Mouse (Mus musculus) midbrain, embryonic 13.5 days (tissue): Measurements from ENCODE around the gene Cnot6l. TPM values are rescaled to one million over a fixed set of nuclear protein-coding genes. Genes with fewer than 3 reads are reported as not detected.

Experiments used
- ATAC-seq: fragments of 200-750 bp; cut with Nextera tagmentation; 2 replicates; pipeline ENCODE4 v1.8.0; 2017; ENCODE audit warnings: mild to moderate bottlenecking, moderate TSS enrichment, moderate library complexity
- H3K27ac ChIP-seq: fragments of 300-500 bp; sonication (generic); 2 replicates; pipeline ENCODE4 v1.5.1; 2015; ENCODE audit warnings: inconsistent platforms, mild to moderate bottlenecking, moderate library complexity
- H3K27me3 ChIP-seq: fragments of 300-500 bp; sonication (generic); 2 replicates; pipeline ENCODE4 v1.6.1; 2015; ENCODE audit warnings: mild to moderate bottlenecking, inconsistent platforms
- H3K36me3 ChIP-seq: fragments of 300-500 bp; sonication (generic); 2 replicates; pipeline ENCODE4 v1.6.1; 2015; ENCODE audit warnings: mild to moderate bottlenecking, inconsistent platforms
- H3K4me1 ChIP-seq: fragments of 300-500 bp; sonication (generic); replicated peaks from 2 replicates; pipeline ENCODE4 v1.6.1; 2015; ENCODE audit warnings: inconsistent platforms
- H3K4me2 ChIP-seq: fragments of 300-500 bp; sonication (generic); replicated peaks from 2 replicates; pipeline ENCODE4 v1.6.1; 2015; ENCODE audit warnings: moderate library complexity, mild to moderate bottlenecking, inconsistent platforms
- H3K4me3 ChIP-seq: fragments of 300-500 bp; sonication (generic); replicated peaks from 2 replicates; pipeline ENCODE4 v1.5.1; 2015; ENCODE audit warnings: mild to moderate bottlenecking, inconsistent platforms
- H3K9ac ChIP-seq: fragments of 300-500 bp; sonication (generic); replicated peaks from 2 replicates; pipeline ENCODE4 v1.6.1; 2015; ENCODE audit warnings: mild to moderate bottlenecking, inconsistent platforms
- H3K9me3 ChIP-seq: fragments of 300-500 bp; sonication (generic); 2 replicates; pipeline ENCODE4 v1.6.1; 2016; ENCODE audit warnings: mild to moderate bottlenecking, inconsistent platforms
- WGBS: fragments of 180-500 bp; shearing (Covaris S2); methylation state at CpG from one replicate; pipeline ENCODE4 v1.1.7; 2015; 5-methylcytosine and 5-hydroxymethylcytosine counted together
- polyA plus RNA-seq: library from polyadenylated mRNA; unstranded; fragments of >200 nt; fragmentation: Nextera tagmentation; extraction: Ambion mirVana; gene quantifications from 2 replicates; pipeline ENCODE4 v1.2.1, GENCODE M21; 2015

The Cnot6l gene
- polyA plus RNA-seq, 1 experiment from 2014 or later, result 13.4 TPM

DNA sequence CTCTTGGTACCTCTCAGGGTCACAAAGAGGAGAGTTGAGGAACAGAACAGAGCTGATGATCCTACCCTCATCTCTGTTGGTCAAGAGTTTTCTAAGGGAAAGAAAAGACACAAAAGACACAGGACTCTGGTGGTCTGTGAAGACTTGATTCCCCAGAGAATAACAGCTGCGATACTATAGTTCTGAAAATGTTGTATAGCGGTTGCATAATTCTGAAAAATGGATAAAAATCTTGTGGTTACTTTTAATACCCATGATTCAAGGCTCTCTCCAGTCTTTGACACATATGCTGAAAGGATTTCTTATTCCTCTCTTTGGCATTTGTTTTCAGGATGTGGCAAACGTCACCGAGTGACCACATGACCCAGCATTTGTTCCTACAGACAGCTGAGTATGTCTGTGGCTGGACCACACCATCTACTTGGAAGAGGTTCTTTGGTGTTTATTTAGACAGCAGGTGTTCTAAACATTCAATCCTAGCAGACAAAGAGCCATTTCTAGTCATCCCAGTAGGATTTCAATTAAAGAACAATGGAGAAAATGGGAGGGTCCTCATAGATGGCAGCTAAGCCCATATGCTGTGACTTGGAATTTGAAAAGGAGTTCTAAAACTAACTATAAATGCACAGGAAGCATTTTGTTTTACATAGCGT, 124.7 kb downstream of the Cnot6l start:
- Histone ChIP-seq H3K9ac (no peak overlapping the region), H3K27me3 (no peaks in the 10 kb centered on the region), H3K27ac (no peak overlapping the region), H3K9me3 (no peaks in the 10 kb centered on the region), H3K4me1 (0 out of 2 replicates have a peak, but pooled peaks cover 4% of the 10 kb centered on the region), H3K4me3 (no peak overlapping the region), H3K4me2 (no peak overlapping the region), H3K36me3 (no peaks in the 10 kb centered on the region)
- 69% methylated on average over 5 of the region's 5 CpGs for WGBS
- ATAC-seq, result no peak

DNA sequence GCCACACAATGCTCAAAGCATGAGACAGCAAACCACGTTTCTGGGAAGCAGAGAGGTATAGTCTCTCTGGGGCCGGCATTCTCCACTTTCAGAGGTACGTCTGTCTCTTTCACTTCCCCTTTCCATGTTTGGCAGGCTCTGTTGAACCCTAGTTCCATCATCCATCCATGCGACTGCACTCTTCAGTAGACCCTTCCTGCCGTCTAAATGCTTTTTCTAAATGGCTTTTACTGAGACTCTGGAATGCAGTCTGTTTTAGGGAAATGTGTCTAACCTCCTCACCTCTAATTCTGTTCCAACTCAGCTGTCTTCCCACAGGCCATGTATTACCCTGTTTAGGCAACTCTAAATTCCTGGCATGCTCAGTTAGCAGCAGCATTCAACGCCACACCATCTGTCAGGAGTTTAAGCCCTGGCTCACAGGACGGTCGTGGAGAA, 126.3 kb downstream of the Cnot6l start:
- H3K27me3 ChIP-seq, result no peaks in the 10 kb centered on the region
- H3K4me2 ChIP-seq, result no peak overlapping the region
- ATAC-seq, result no peak
- no peak overlapping the region for H3K4me3 ChIP-seq
- 0 out of 2 replicates have a peak, but pooled peaks cover 4% of the 10 kb centered on the region for H3K4me1 ChIP-seq
- no peak overlapping the region for H3K9ac ChIP-seq
- H3K9me3 ChIP-seq, result no peaks in the 10 kb centered on the region
- WGBS, result 67% methylated on average over 8 of the region's 8 CpGs
- no peaks in the 10 kb centered on the region for H3K36me3 ChIP-seq
- H3K27ac ChIP-seq, result no peak overlapping the region

DNA sequence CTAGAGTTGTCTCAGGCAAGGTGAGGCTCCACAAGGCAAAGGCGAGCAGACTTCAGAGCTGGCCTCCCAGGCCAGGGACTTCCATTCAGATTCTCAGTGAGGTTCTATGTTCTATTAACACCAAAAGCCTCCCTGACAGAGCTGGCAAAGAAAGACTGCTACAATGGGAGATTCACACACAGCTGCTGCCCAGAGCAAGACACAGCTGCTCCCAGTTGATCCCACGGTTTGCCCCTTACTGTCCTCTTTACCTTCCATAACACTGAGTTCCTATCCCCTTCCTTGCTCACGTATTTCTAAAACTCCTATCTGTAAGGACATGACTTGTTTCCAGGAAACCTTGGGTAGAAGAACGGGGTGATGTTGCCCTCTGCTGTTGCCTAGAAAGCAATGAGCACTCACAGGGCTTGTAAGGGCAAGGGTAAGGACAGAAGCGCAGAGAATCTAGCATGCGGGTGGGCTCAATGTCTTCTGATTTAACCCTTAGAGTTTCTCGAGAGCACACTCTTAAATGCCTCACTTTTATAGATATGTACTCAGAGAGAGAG, 127.8 kb downstream of the Cnot6l start:
- H3K4me2 ChIP-seq, result no peak overlapping the region
- no peaks in the 10 kb centered on the region for H3K27me3 ChIP-seq
- H3K9ac ChIP-seq, result no peak overlapping the region
- H3K9me3 ChIP-seq, result no peaks in the 10 kb centered on the region
- no peak overlapping the region for H3K4me3 ChIP-seq
- no peak for ATAC-seq
- H3K4me1 ChIP-seq, result 0 out of 2 replicates have a peak, but pooled peaks cover 4% of the 10 kb centered on the region
- no peak overlapping the region for H3K27ac ChIP-seq
- no peaks in the 10 kb centered on the region for H3K36me3 ChIP-seq
- WGBS, result 67% methylated on average over 7 of the region's 7 CpGs

DNA sequence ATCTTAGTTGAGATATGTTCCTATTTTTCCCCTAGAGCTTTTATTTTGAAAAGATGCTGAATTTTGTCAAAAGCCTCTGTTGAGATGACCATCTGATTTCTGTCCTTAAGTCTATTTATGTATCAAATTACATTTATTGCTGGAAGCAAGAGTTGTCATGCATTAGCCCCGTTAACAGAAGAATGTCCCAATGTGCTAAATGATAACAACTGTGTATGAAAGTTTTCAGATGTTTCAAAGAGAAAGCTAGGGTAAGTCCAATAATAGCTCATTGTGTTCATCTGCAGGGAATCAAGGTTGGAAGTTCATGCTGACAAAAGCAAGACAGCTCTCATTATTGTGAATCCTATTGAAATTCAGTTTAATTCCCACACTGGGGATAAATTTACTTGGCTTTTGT, 129.9 kb downstream of the Cnot6l start:
- no peaks in the 10 kb centered on the region for H3K36me3 ChIP-seq
- no peak overlapping the region for H3K27ac ChIP-seq
- no peak for ATAC-seq
- H3K9ac ChIP-seq, result no peak overlapping the region
- no peak overlapping the region for H3K4me2 ChIP-seq
- H3K27me3 ChIP-seq, result no peaks in the 10 kb centered on the region
- 0 out of 2 replicates have a peak, but pooled peaks cover 4% of the 10 kb centered on the region for H3K4me1 ChIP-seq
- no peak overlapping the region for H3K4me3 ChIP-seq
- no peaks in the 10 kb centered on the region for H3K9me3 ChIP-seq
- 30% methylated on average over 1 of the region's 1 CpGs for WGBS

DNA sequence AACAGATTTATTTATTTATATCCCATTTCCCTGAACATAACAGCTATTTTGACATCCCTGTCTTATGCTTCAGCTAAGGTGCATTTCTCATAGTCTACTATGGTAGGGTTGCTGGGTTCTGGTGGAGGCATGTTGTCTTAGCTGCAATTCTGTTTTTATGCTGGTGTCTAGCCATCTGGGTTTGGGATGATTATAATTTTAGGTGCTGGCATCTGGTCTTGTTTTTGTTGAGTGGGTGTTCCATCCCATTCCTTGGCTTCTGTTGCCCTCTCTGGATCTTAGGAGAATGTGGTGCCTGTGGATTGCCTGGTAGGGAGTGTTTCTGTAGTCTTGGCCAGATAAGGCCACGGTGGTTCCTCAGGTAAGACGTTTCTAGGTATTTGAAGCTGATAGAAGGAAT, 134.2 kb downstream of the Cnot6l start:
- H3K27ac ChIP-seq, result no peak overlapping the region
- H3K9me3 ChIP-seq, result no peaks in the 10 kb centered on the region

More for the DNA sequence above, 134.2 kb downstream of the Cnot6l start:
- Histone ChIP-seq H3K4me2 (no peak overlapping the region), H3K4me3 (no peak overlapping the region), H3K9ac (no peak overlapping the region), H3K36me3 (no peaks in the 10 kb centered on the region), H3K4me1 (no peaks in the 10 kb centered on the region), H3K27me3 (no peaks in the 10 kb centered on the region)
- 95% methylated on average over 2 of the region's 2 CpGs for WGBS
- no peak for ATAC-seq

Other genes with a start within 250 kb of the Cnot6l start
- not detected in 2 replicates for gene Cxcl13, start 207.2 kb downstream of the Cnot6l start, polyA plus RNA-seq
- gene Mrpl1, start 45.3 kb upstream of the Cnot6l start, polyA plus RNA-seq, result 16.0 and 18.9 TPM in 2 replicates
- gene Fras1, start 209.8 kb upstream of the Cnot6l start, polyA plus RNA-seq, result 5.4 and 5.5 TPM in 2 replicates